Mouse (Mus musculus): ENCODE data around the gene Zfp651.

Gene Zfp651

DNA sequence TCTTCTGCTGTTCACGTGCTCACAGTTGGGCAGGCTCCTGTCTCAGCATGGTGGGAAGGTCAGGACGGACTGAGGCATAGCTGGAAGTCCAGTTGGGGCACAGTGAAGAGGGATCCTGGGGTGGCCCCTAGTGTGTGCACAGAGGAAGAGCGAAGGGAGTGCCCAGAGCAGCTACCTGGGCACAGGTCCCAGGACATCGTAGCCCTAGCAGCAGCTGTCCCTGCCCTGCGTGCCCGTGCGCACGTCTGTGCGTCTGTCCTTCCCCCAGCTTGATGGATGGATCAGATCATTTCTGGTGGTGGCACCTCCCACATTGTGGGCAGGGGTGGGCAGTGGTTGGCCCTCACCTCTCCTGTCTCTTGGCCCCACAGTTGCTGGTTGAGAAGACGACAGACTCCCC, 3.1 kb downstream of the Zfp651 start:
- DNase-seq (ENCODE audit: low spot score) = no peak

DNA sequence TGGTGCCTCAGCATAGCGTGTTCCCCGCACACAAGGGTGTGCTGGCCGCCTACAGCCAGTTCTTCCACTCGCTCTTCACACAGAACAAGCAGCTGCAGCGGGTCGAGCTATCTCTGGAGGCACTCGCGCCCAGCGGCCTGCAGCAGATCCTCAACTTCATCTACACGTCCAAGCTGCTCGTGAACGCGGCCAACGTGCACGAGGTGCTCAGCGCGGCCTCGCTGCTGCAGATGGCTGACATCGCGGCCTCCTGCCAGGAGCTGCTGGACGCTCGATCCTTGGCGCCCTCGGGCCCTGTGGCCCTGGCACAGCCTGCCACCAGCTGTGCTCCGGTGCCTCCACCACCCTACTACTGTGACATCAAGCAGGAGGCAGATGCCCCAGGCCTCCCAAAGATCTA, 3.6 kb downstream of the Zfp651 start:
- DNase-seq (ENCODE audit: low spot score) = no peak

DNA sequence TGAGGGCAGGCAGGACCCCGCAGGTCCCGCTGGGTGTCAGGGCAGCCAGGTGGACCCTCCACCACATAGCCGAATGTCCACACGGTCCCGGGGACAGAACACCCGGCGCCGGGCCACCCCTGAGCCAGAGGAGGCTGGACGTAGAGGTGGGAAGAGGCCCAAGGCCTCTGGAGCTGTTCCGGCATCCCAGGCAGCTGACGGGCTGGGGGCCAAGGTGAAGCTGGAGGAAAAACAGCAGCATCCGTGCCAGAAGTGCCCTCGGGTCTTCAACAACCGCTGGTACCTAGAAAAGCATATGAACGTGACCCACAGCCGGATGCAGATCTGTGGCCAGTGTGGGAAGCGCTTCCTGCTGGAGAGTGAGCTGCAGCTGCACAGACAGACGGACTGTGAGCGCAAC, 4.6 kb downstream of the Zfp651 start:
- DNase-seq (ENCODE audit: low spot score) = no peak

DNA sequence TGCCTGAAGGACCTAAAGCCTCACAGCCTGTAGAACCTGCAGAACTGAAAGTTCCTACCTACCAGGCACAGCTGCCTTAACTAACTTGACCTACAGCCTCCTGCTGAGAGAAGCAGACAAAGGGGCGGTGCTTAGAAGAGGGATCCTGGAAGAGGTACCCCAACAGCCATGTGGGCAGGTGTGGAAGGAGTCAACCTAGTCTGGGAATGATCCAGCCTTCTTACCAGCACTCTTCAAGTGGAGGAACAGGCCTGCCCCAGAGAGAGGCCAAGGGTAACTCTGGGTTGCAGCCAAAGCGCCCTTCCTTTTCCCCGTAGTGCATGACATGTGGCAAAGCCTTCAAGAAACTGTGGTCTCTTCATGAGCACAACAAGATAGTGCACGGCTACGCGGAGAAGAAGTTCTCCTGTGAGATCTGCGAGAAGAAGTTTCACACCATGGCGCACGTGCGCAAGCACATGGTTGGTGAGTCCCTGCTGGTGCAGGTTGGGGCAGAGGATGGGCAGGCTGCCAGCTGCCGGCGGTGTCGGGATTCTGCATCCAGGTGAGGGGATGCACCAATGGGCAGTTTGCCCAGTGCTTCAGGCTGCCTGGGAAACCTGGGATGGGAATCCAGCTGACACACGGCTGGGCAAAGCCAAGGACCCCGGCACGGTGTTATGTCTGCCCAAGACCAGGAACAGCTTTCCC, 6.2 kb downstream of the Zfp651 start:
- no peak for DNase-seq (ENCODE audit: low spot score)

DNA sequence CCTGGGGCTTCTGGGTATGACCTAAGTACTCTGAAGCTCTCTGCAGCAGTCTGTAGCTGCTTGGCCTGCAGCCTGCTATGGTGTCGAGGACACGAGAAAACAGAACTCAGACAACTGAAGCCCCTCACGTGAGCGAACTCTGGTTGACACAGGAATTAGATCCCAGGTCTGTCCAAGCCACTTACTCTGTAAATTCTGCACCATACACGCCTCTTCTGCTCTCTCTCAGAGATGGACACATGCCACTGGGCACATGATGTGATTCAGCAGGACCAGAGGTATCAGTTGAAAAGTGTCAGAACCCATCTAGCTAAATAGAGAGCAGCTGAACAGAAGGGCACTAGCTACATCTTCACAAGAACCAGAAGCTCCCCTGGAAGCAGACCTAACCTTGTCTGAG, 13.3 kb downstream of the Zfp651 start:
- no peak for DNase-seq (ENCODE audit: low spot score)

DNA sequence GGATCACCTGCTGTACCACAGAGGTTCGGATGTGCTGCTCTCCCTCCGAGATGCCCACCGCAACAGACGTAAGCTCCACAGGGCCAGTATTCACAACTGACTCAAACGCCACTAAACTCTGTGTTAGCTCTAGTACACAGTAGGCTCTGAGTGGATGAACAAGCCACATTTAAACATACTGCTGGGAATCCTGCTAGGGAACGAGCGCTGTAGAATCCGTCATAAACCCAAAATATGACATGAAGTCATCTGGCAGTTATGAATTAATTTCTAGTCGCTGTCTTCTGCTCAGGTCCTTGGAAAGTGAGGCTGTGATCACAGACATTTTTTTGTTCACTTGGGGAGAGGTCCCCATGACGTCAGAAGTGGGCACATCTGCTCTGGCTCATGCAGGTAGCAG, 16.8 kb downstream of the Zfp651 start:
- DNase-seq (ENCODE audit: low spot score) = no peak

DNA sequence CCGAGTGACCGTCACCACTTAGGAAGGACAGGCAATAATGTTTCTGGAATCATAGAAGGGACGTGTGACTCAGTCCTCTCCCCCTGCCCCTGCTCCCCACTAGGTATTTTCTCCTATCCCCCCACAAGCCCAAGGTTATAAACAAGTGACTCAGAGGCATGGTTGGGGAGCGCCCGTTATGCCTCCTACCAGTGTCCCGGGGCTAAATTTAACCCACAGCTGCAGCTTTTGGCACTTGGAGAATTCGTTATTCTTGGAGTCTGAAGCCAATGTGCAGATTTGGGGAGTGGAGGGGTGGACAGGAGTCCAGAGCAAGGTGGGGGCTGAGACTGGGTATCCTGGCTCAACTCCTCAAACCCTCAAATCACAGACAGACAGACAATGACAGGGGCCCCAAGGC, 17.4 kb downstream of the Zfp651 start:
- DNase-seq (ENCODE audit: low spot score) = no peak

DNA sequence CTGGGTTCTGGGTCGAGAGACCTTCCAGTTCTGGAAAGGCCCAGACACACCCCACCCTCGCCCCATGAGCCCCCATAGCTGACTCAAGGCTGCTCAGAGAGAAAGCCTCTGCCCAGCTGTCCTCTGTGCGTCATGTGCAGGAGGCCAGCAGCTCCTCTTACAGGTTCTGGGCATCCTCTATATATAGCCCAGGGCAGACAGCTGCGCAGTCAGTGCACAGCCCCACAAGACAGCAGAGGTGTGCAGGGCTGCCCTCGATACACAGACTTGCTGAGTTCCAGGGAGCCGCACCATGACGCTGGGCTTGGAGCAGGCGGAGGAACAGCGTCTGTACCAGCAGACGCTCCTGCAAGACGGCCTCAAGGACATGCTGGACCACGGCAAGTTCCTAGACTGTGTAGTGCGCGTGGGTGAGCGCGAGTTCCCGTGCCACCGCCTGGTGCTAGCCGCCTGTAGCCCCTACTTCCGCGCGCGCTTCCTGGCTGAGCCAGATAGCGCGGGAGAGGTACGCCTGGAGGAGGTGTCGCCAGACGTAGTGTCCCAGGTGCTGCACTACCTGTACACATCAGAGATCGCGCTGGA, 18.4 kb downstream of the Zfp651 start, which contains the start of gene Klhl40:
Gene Klhl40, plus strand, starts transcription at position 124 of the 582 bp plus-strand sequence.
- DNase-seq (ENCODE audit: low spot score) = no peak

DNA sequence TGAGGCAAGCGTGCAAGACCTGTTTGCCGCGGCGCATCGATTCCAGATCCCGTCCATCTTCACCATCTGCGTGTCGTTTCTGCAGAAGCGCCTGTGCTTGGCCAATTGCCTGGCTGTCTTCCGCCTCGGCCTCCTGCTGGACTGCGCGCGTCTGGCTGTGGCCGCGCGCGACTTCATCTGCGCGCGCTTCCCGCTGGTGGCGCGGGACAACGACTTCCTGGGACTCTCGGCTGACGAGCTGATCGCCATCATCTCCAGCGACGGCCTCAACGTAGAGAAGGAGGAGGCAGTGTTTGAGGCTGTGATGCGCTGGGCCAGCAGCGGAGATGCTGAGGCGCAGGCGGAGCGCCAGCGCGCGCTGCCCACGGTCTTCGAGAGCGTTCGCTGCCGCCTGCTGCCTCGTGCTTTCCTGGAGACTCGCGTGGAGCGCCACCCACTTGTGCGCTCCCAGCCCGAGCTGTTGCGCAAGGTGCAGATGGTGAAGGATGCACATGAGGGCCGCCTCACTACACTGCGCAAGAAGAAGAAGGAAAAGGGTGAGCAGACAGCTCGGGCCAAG, 19.0 kb downstream of the Zfp651 start:
- peak; percentile 38 for DNase-seq (ENCODE audit: low spot score)

DNA sequence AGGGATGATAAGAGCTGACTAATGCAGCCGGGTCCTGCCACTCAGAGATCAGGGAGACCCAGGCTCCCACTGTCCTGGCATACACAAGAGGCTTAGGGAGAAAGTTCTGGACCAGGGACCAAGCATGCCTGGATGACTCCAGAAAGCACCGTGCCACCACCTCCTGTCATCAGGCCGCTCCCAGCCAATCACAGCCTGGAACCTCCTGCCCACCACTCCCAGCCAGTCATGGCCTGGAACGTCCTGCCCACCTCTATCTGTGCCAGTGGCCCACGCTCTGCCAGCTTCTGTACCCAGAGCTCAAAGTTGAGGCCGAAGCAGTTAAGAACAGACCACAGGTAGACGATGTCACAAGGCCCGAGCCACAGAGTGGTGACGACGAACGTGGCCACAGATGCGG, 25.7 kb downstream of the Zfp651 start:
- DNase-seq (ENCODE audit: low spot score) = no peak

DNA sequence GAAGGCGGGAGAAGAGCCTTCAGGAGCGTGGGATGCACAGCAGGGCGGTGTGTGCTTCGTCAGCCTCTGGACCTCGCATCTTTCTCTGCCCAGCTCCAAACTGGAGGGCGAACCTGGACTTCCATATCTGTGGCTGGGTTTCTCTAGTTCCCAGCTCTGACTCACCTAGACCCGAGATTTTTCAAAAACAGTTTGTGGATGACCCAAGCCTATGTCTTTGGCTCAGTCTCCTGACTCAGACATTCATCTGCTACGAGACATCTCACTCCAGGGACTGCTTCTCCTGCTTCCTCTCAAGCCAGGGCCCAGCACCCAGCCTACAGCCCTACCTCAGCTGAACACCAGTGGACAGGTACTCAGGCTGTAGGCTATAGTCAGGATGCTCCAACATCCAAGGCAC, 26.1 kb downstream of the Zfp651 start:
- DNase-seq (ENCODE audit: low spot score) = no peak

DNA sequence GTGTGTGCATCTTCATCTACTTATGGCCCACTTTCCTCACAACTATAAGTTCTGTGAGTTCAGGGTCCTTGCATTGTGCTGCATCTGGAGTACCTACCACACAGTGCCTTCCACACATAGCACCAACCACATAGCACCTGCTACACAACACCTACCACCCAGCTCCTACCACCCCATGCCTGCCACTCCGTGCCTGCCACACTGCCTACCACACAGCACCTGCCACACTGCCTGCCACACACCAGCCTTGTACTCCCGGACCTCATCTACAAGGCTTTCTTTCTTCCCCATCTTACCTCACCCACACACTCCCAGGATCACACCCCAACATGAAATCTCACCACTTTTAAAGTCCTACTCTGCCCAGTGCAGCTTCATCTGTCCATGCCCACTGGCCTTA, 27.2 kb downstream of the Zfp651 start:
- no peak for DNase-seq (ENCODE audit: low spot score)

DNA sequence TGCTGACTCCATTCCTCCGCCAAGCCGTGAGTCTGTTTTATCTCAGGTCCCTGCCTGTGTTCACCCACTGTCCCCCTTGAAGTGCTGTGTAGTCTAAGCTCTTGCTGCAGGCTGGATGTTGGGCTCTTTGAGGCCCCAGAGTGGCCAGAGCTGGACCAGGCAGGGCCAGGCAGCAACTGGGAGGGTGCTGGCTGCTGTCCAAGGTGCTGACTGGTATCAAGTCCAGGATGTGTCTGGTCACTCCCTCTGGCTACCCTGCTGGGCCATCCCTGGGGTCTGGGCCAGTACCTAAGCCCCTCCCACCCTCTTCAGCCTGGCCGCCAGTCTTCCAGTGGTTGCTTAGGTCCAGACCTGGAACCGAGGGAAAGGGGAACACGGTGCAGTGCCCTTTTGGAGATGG, 32.1 kb downstream of the Zfp651 start:
- peak; percentile 86 for DNase-seq (ENCODE audit: low spot score)

DNA sequence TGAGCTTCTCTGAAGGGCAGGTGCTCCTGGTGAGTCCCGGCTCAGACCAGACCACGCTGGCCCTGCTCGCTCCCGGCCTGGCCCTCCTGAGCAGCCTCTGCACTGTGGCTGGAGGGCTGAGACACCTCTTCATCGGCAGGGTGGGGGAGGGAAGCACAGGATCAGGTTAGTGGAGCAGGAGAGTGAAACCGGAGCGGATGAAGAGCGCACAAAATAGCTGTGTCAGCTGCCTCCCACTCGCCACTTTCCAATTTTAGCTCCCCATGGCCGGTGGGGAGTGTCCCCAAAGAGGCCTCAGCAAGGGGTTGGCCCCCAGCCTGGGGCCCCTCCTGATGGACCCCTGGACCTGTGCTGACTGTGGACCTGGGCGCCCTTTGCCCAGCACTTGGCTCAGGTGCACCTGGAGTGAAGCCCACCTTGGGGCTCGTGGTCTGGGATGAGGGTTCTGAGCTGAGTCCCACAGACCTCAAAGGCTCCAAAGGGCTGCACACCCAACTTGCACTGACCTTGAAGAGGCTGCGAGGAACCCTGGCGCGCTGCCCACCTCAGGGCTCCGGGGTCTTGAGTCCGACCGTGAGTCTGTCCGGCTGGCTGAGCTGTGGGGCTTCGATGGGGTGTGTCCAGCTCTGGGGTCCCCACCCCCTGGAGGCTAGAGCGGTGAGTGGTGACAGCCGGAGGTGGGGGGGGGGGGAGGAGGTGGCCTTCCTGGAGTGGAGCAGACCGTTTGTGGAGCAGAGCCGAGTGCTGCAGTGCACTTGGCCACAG, 32.8 kb downstream of the Zfp651 start, which contains the start of gene Hhatl:
Gene Hhatl, minus strand, starts transcription at position 751 of the 765 bp plus-strand sequence.
- no peak for DNase-seq (ENCODE audit: low spot score)

DNA sequence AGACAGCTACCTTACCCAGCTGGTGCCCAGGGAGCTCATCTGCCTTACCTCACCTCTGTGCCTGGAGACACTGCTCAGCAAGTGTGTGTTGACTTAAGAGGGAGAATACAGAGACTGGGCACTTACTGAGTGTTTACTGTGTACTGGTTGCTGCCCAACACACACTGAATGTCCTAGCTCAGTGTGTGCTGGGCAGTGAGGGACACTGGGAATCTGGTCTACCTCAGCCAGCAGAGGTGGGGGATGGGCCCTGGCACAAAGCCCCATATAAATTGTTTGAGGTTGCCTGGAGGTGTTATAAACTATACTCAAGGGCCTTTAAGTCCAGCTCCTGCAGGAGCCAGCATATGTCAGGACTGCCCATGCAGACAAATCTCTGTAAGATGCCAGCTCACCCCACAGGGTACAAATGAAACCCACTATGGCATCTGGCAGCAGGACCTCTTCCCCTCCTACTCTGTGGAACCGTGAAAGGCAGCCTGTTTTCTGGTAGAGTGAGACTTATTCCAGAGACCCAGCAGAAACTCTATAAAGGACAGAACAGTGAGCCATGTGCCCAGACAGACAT, 35.9 kb downstream of the Zfp651 start:
- DNase-seq (ENCODE audit: low spot score) = no peak

DNA sequence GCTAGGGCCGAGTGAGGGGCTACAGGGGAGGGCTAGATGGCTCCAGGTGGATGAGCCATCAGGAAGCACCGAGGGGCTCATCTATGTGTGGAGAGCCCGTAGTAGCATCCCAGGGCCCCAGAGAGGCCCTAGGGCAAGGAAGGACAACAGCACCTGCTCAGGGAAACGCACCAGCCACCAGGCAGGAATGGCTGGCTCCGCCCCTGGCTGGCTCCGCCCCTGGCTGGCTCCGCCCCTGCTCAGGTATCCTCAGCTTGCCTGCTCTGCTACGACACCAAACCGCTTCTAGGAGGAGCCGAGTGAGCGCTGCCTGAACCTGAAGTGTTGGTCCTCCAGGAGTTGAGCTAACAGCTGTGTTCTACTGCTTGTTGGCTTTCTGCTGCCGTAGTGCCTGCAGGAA, 38.6 kb downstream of the Zfp651 start:
- peak; percentile 39 for DNase-seq (ENCODE audit: low spot score)

DNA sequence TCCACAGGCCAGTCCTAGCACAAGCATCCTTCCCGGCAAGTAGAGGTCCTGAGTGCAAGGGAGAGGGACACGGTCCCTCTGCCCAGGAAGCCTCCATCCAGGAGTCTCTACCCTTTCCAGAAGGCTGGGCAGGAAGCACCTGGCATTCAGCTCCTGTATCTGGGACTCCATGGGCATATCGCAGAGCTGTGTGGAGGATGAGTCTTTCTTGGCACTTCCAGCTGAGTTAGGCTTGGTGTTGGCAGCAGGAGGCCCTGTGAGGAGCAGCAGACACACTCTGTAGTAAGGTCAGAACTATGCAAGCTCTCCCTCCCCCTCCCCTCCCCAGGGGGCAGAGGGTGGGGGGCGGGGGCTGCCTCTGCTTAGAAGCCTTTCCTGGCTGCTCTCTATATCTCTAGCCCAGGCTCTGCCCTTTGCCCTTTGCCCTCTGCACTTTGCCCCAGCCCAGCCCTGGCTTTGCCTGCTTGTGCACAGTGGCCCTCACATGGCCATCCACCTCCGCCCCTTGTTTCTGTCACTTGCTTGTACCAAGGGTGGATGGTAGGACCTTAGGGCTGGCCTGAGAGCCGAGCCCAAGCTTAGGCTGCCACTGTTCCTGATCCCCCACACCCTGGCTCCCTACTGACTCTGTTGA, 39.9 kb downstream of the Zfp651 start:
- DNase-seq (ENCODE audit: low spot score) = no peak

DNA sequence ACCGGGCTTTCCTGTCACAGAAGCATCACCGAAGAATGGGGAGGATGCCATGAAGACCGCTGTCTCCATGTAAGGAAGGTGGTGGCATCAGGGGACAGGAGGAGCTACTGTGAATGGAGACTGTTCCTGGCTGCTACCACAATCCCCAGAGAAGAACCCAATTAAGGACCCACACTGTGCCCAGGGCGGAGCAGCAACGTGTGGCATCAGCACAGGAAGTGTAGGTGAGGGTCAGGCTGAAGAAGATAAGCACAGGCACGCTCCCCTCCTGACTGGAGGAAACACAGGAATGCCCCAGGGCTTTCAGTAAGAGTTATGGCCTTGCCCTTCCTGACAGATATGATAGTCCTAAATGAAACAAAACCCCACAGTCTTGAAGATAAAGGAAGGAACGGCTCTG, 43.6 kb downstream of the Zfp651 start:
- no peak for DNase-seq (ENCODE audit: low spot score)

DNA sequence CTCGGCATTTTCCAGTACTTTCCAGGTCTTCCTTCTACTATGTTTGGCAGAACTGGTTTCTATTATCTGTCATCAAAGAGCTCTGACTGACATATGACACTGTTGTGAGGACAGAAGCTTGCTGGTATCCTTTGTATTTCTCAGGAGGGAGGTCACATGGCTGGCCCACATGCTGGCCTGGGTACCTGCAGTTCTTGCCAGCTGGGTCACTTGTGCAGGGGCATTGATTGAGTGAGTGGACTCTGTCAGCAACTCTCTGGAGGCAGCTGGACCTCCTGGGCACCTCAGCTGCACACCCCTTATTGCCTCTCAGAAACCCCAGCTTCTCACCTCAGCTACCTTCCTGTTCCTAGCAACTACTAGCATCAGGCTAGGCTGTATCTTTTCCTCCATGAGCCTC, 48.4 kb downstream of the Zfp651 start:
- DNase-seq (ENCODE audit: low spot score) = no peak

DNA sequence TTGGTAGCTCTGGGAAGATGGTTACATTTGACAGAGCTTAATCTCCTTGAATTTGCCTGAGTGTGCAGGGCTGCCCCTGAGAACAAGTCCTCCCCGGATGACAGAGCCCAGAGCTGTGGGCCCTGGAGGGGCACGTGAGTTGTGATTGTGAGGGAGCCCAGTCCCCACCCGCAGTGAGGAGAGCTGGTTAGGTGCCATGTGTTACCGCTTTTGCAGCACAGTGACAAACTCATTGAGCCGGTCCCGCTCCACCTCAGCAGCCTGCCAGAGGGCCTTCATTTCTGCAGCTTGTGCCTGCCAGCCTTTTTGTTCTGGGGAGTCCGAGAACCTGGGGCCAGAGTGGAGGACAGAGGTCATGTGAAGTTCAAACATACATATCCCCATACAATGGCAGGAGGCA, 48.8 kb downstream of the Zfp651 start:
- no peak for DNase-seq (ENCODE audit: low spot score)

DNA sequence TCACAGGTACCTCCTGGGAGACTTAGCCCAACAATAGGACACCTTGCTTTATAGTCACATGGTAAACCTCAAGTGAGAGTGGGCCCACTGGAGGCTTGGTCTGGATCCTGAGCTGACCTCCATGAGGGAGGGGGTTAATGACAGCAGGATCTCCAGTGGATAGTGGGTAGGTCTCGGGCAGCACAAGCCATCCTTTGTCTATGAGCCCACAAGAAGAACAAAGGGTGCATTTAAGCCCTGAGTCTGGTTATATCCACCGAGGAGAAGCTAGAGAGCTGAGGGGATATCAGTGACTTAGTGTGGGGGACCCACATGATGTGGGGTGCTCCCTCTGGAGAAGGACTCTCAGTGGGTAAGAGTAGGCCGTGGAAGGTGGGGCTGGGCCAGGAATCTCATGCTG, 49.4 kb downstream of the Zfp651 start:
- no peak for DNase-seq (ENCODE audit: low spot score)
